Mouse (Mus musculus): ENCODE measurements around the gene Ap1s1.

DNA sequence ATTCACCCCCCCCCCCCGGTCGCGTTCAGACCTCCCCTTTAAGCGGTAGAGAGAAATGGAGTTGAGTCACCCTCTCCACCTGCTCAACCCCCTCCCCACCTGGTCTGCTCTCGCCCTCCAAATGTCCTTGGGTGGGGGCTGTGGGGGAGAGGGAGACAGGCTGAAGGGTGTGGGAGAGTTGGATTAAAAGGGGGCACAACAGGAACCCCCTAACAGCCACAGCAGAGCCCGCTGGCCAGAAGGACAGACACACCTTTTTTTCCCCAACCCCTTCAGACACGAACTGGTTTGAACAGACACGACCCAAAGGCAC lies 16.7 kb downstream of the Ap1s1 start:
- TF ChIP-seq POLR2A (IDR thresholded peaks at IDR 0.05; ENCODE audit: extremely low read depth, insufficient read depth, low read length) (no peak), CTCF (IDR thresholded peaks at IDR 0.05; ENCODE audit: low read depth, low read length) (no peak)

Measured in liver, adult 2 months (tissue).